Mouse (Mus musculus) natural killer cell, adult 2 months (primary cell): ENCODE results near the gene Paqr5.

Experiments
- DNase-seq, 2 experiments: peaks; one replicate each; pipeline ENCODE4 v3.0.0; 2022; ENCODE audit warnings: low spot score in 2 of 2

Paqr5 gene

GRCm38 (mm10) chr9:61910526-61911256, 116.0 kb downstream of the Paqr5 start:
- DNase-seq: peak in 1 of 2 experiments; percentile 32

- no peak for DNase-seq
Observed at GRCm38 (mm10) chr9:61909633-61910032, 117.0 kb downstream of the Paqr5 start.

- no peak for DNase-seq
Observed at GRCm38 (mm10) chr9:61908832-61909407, 117.7 kb downstream of the Paqr5 start.

GRCm38 (mm10) chr9:61908341-61908740, 118.3 kb downstream of the Paqr5 start:
- DNase-seq: no peak

- DNase-seq: no peak
Observed at GRCm38 (mm10) chr9:61907621-61908295, 118.9 kb downstream of the Paqr5 start.

- DNase-seq: peak; percentile 42 to 54
Observed at GRCm38 (mm10) chr9:61906912-61907311, 119.7 kb downstream of the Paqr5 start.

- no peak for DNase-seq
Observed at GRCm38 (mm10) chr9:61905576-61905975, 121.1 kb downstream of the Paqr5 start.

GRCm38 (mm10) chr9:61904201-61904600, 122.5 kb downstream of the Paqr5 start:
- no peak for DNase-seq
